Mouse (Mus musculus): ENCODE results near the gene Tmed10. TPM values are rescaled to one million over a fixed set of nuclear protein-coding genes. Genes with fewer than 3 reads are reported as not detected.

Gene Tmed10
- polyA plus RNA-seq, 1 experiment from 2014 or later = 212 TPM

GRCm38 (mm10) chr12:85303256-85303655 is 71.4 kb downstream of the Tmed10 start:
- WGBS = 86% methylated on average over 2 of the region's 2 CpGs
- H3K4me2 ChIP-seq = no peak overlapping the region
- peaks cover 4% of the 10 kb centered on the region; the same call in 1 of the 2 replicates for H3K4me1 ChIP-seq
- H3K4me3 ChIP-seq (replicated peaks) = no peak overlapping the region
- no peak overlapping the region for H3K27ac ChIP-seq (replicated peaks)
- no peak overlapping the region for H3K9ac ChIP-seq (replicated peaks)
- H3K27me3 ChIP-seq (replicated peaks) = no peaks in the 10 kb centered on the region
- H3K36me3 ChIP-seq = peaks cover 78% of the 10 kb centered on the region
- ATAC-seq (ENCODE audit: low FRiP score) = no peak
- H3K9me3 ChIP-seq (replicated peaks) = no peaks in the 10 kb centered on the region

GRCm38 (mm10) chr12:85298835-85299180 is 75.8 kb downstream of the Tmed10 start:
- H3K4me1 ChIP-seq = peaks cover 10% of the 10 kb centered on the region
- H3K9me3 ChIP-seq (replicated peaks) = no peaks in the 10 kb centered on the region; the same call in 1 of the 2 replicates
- ATAC-seq (ENCODE audit: low FRiP score) = no peak
- whole genome bisulfite sequencing = 81% methylated on average over 1 of the region's 1 CpGs
- no peak overlapping the region for H3K4me2 ChIP-seq
- H3K36me3 ChIP-seq = peaks cover 38% of the 10 kb centered on the region
- H3K9ac ChIP-seq (replicated peaks) = no peak overlapping the region
- H3K4me3 ChIP-seq (replicated peaks) = no peak overlapping the region
- H3K27ac ChIP-seq (replicated peaks) = no peak overlapping the region
- no peaks in the 10 kb centered on the region for H3K27me3 ChIP-seq (replicated peaks)

GRCm38 (mm10) chr12:85298127-85298834 is 76.4 kb downstream of the Tmed10 start:
- H3K9ac ChIP-seq (replicated peaks) = no peak overlapping the region
- H3K4me1 ChIP-seq = peaks cover 10% of the 10 kb centered on the region
- H3K27me3 ChIP-seq (replicated peaks) = no peaks in the 10 kb centered on the region
- peaks cover 32% of the 10 kb centered on the region for H3K36me3 ChIP-seq
- H3K9me3 ChIP-seq (replicated peaks) = no peaks in the 10 kb centered on the region; the same call in 1 of the 2 replicates
- H3K27ac ChIP-seq (replicated peaks) = no peak overlapping the region
- WGBS = 30% methylated on average over 11 of the region's 11 CpGs
- ATAC-seq (ENCODE audit: low FRiP score) = no peak
- no peak overlapping the region for H3K4me2 ChIP-seq
- no peak overlapping the region for H3K4me3 ChIP-seq (replicated peaks)

- ATAC-seq (ENCODE audit: low FRiP score) = no peak
- Histone ChIP-seq H3K36me3 (peaks cover 26% of the 10 kb centered on the region), H3K9me3 (replicated peaks) (no peaks in the 10 kb centered on the region; the same call in 1 of the 2 replicates), H3K4me2 (no peak overlapping the region), H3K9ac (replicated peaks) (no peak overlapping the region), H3K27me3 (replicated peaks) (no peaks in the 10 kb centered on the region), H3K4me3 (replicated peaks) (no peak overlapping the region), H3K27ac (replicated peaks) (no peak overlapping the region), H3K4me1 (peaks cover 10% of the 10 kb centered on the region)
- 74% methylated on average over 10 of the region's 10 CpGs for WGBS
These were observed 77.2 kb downstream of the Tmed10 start for GRCm38 (mm10) chr12:85297345-85297997.

DNA sequence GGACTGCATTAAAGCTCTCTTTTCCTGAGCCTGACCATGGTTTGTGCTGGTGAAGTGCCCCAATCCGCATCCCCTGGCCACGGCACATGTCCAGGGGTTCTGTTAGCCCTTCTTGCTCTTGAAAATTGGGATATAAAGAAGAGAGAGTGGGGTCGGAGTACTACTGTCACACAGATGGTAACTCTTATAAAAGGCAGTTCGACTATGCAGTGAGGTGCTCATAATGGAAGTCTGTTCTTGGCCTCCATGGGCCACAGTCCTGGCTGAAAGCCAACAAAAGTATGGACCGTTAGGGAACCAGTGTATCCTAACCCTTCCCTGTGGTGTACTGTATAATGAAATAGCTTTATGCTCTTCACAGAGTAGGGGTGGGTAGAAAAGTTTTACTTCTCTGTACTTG is 77.7 kb downstream of the Tmed10 start:
- no peak overlapping the region for H3K4me2 ChIP-seq
- 69% methylated on average over 5 of the region's 5 CpGs for WGBS
- no peak for ATAC-seq (ENCODE audit: low FRiP score)

GRCm38 (mm10) chr12:85295506-85295905 is 79.1 kb downstream of the Tmed10 start:
- Histone ChIP-seq H3K4me2 (no peak overlapping the region), H3K4me3 (replicated peaks) (no peak overlapping the region), H3K36me3 (peaks cover 7% of the 10 kb centered on the region), H3K27me3 (replicated peaks) (no peaks in the 10 kb centered on the region), H3K27ac (replicated peaks) (no peak overlapping the region), H3K9me3 (replicated peaks) (no peaks in the 10 kb centered on the region; the same call in 1 of the 2 replicates), H3K9ac (replicated peaks) (no peak overlapping the region), H3K4me1 (peaks cover 10% of the 10 kb centered on the region)
- ATAC-seq (ENCODE audit: low FRiP score) = no peak
- 88% methylated on average over 2 of the region's 2 CpGs for WGBS

More for the DNA sequence above, 77.7 kb downstream of the Tmed10 start:
- H3K4me3 ChIP-seq (replicated peaks) = no peak overlapping the region
- no peaks in the 10 kb centered on the region; the same call in 1 of the 2 replicates for H3K9me3 ChIP-seq (replicated peaks)
- no peak overlapping the region for H3K9ac ChIP-seq (replicated peaks)
- no peak overlapping the region for H3K27ac ChIP-seq (replicated peaks)
- H3K4me1 ChIP-seq = peaks cover 10% of the 10 kb centered on the region
- no peaks in the 10 kb centered on the region for H3K27me3 ChIP-seq (replicated peaks)
- peaks cover 21% of the 10 kb centered on the region for H3K36me3 ChIP-seq

DNA sequence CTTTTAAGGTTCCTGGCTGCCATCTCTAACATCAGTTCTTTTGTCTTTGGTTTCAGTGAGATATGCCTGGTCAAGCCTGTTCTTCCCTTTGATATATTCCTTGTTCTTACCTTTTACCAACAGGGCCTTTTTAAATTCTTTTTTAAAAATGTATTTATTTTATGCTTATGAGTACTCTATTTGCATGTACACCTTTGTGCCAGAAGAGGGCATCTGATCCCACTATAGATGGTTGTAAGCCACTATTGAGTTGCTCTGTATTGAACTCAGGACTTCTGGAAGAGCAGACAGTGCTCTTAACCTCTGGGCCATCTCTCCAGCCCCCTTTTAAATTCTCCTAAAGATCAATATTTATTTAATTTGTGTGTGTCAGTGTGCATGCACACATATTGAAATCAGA is 81.7 kb downstream of the Tmed10 start:
- Histone ChIP-seq H3K4me3 (replicated peaks) (no peak overlapping the region), H3K27me3 (replicated peaks) (0 out of 2 replicates have a peak, but pooled peaks cover 4% of the 10 kb centered on the region), H3K4me1 (peaks cover 22% of the 10 kb centered on the region), H3K9me3 (replicated peaks) (no peaks in the 10 kb centered on the region; the same call in 1 of the 2 replicates), H3K27ac (replicated peaks) (no peak overlapping the region), H3K9ac (replicated peaks) (no peak overlapping the region), H3K36me3 (no peaks in the 10 kb centered on the region), H3K4me2 (no peak overlapping the region)
- ATAC-seq (ENCODE audit: low FRiP score) = no peak

DNA sequence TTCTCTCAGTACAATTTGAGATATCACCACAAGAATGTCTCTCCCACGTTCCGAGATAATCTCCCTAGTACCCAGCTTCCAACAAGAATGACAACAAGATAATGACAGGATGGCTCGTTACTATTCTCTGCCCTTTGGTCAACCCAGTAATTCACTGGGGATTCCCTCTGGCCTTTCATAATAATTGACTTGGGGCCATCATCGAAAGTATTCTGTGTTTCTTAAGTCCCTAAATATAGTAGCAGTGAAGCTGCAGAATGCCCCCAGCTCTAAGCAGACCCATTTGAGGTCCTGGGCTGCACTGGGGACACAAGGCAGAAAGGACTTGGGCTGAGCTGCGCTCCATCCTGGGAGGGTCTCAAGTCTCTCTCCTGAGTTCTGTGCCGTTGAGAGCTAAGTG is 82.4 kb downstream of the Tmed10 start:
- Histone ChIP-seq H3K4me1 (peaks cover 21% of the 10 kb centered on the region), H3K4me2 (no peak overlapping the region), H3K4me3 (replicated peaks) (no peak overlapping the region), H3K9ac (replicated peaks) (no peak overlapping the region), H3K27me3 (replicated peaks) (0 out of 2 replicates have a peak, but pooled peaks cover 4% of the 10 kb centered on the region), H3K36me3 (no peaks in the 10 kb centered on the region), H3K9me3 (replicated peaks) (no peaks in the 10 kb centered on the region; the same call in 1 of the 2 replicates), H3K27ac (replicated peaks) (no peak overlapping the region)
- WGBS = 82% methylated on average over 6 of the region's 6 CpGs
- no peak for ATAC-seq (ENCODE audit: low FRiP score)

DNA sequence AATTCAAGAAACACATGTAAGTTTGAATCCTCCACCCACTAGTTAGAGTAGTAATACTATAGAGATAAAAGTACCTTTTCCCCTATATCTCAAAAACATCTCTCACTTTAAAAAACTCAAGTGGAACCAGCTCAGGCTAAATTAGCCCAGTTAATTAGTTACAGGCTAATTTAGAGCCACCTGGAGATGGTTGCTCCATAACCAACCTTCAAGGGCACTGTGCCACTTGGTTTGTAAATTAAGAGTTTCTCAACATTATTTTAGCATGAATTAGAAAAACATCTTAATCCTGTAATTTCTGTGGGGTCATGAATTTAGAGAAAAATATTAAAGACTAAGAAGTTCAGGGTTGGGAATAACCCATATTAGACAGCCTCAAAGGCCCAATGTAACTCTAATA is 83.1 kb downstream of the Tmed10 start:
- H3K9me3 ChIP-seq (replicated peaks) = no peaks in the 10 kb centered on the region; the same call in 1 of the 2 replicates
- no peak overlapping the region for H3K27ac ChIP-seq (replicated peaks)
- ATAC-seq (ENCODE audit: low FRiP score) = no peak
- no peaks in the 10 kb centered on the region for H3K36me3 ChIP-seq
- no peak overlapping the region for H3K4me2 ChIP-seq
- H3K27me3 ChIP-seq (replicated peaks) = 0 out of 2 replicates have a peak, but pooled peaks cover 4% of the 10 kb centered on the region
- no peak overlapping the region for H3K9ac ChIP-seq (replicated peaks)
- no peak overlapping the region for H3K4me3 ChIP-seq (replicated peaks)
- H3K4me1 ChIP-seq = peaks cover 21% of the 10 kb centered on the region

DNA sequence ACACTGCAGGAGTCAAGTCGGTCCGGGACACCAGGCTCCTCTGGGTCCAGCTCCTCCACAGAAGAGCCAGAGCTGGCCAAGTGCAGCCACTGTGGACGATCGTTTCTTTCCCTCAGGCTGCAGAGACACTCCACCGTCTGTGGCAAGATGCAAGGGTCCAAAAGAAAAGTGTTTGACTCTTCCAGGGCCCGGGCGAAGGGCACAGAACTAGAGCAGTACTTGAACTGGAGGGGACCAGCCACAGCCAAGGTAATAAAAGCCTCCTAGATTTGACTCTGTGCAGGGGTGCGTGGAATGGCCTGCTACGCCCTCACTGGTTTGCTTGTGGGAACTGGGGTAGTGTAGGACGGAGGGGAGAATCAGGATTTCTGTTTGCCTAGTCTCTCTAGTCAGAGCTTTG is 84.0 kb downstream of the Tmed10 start:
- ATAC-seq (ENCODE audit: low FRiP score) = no peak
- Histone ChIP-seq H3K4me2 (0 out of 2 replicates have a peak overlapping the region, but pooled peaks have one; percentile 15), H3K27me3 (replicated peaks) (0 out of 2 replicates have a peak, but pooled peaks cover 4% of the 10 kb centered on the region), H3K36me3 (no peaks in the 10 kb centered on the region), H3K9me3 (replicated peaks) (no peaks in the 10 kb centered on the region; the same call in 1 of the 2 replicates), H3K27ac (replicated peaks) (no peak overlapping the region), H3K9ac (replicated peaks) (no peak overlapping the region), H3K4me3 (replicated peaks) (no peak overlapping the region), H3K4me1 (peaks cover 21% of the 10 kb centered on the region)
- WGBS = 83% methylated on average over 10 of the region's 10 CpGs
